Mouse (Mus musculus): ENCODE measurements around the gene Galnt9.

DNA sequence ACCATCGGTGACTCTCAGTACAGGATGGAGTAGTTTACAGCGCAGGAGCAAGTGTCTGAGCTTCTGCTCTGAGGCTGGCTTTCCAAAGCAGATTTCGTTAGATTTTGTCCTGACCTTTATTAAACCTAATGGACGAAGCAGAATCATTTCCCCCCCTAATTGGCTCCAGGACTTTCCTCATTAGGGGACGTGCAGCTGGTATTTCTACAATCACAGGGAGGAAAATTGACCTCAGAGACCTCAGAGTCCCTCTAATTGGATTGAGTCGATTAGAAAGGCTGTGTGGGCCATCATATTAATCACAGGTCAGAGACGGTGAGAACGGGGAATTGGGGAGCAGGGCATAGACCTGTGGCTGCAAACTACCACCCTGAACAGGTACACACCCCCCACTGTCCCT lies 64.8 kb downstream of the Galnt9 start:
- TF ChIP-seq CTCF (IDR thresholded peaks at IDR 0.05; ENCODE audit: extremely low read depth, insufficient read depth, insufficient read length, insufficient replicate concordance) (no peak), POLR2A (IDR thresholded peaks at IDR 0.05; ENCODE audit: low read depth, low read length) (no peak)

All from spleen, adult 2 months (tissue).